Mouse (Mus musculus) kidney, adult 2 months (tissue): ENCODE data around the gene Zfp637.

ENCODE experiments used
- CTCF ChIP-seq: fragments of 200-500 bp; conservative IDR thresholded peaks from 2 replicates; pipeline ENCODE4 v1.5.1; 2011; ENCODE audit warnings: low read depth, mild to moderate bottlenecking, control low read depth, low read length, moderate library complexity, mixed read lengths; ENCODE audit not compliant: insufficient read depth, insufficient read length
- POLR2A ChIP-seq: fragments of 200-500 bp; IDR thresholded peaks from one replicate; pipeline ENCODE4 v1.6.1; 2011; ENCODE audit warnings: low read depth, low read length, control low read depth

DNA sequence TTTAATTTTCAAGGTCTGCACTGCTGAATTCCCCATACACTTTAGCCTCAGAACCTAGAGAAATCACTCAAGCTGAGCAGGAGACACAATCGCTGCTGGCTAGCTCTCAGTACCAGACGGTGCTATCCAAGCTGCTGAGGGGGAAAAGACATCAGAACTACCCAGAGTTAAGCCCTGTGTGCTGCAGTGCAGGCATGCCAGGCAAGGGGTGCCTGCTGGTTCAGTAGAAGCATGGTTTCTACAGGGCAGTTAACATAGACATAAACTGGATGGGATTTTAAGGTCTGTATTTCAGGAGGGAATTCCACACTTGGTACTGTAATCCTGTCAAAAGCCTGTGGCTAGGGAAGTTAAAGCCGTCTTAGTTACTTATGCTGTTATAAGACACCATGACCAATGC, 45.7 kb upstream of the Zfp637 start:
- TF ChIP-seq CTCF (no peak), POLR2A (no peak)
